Mouse (Mus musculus): ENCODE data around the gene Ccdc106. TPM values are rescaled to one million over a fixed set of nuclear protein-coding genes. Genes with fewer than 3 reads are reported as not detected.
"Not testable (repeated sequence)": the region's sequence is repeated elsewhere in the genome, so short reads cannot be mapped to it uniquely, and the experiment has no call there.

Gene Ccdc106
- polyA plus RNA-seq, 1 experiment from 2014 or later = 40.0 TPM

GRCm38 (mm10) chr7:5017352-5017751, 3.0 kb upstream of the Ccdc106 start:
- H3K9me3 ChIP-seq = no peaks in the 10 kb centered on the region
- H3K27me3 ChIP-seq = no peaks in the 10 kb centered on the region
- H3K4me3 ChIP-seq = no peak overlapping the region
- 92% methylated on average over 16 of the region's 16 CpGs for whole genome bisulfite sequencing
- peaks cover 14% of the 10 kb centered on the region for H3K36me3 ChIP-seq
- no peak overlapping the region for H3K27ac ChIP-seq (replicated peaks)
- H3K4me2 ChIP-seq = no peak overlapping the region
- peaks cover 34% of the 10 kb centered on the region for H3K4me1 ChIP-seq (replicated peaks)
- ATAC-seq (ENCODE audit: low read depth) = no peak
- H3K9ac ChIP-seq = no peak overlapping the region

- no peak for ATAC-seq (ENCODE audit: low read depth)
- H3K4me2 ChIP-seq = no peak overlapping the region
- 97% methylated on average over 21 of the region's 21 CpGs for WGBS
Measured at GRCm38 (mm10) chr7:5017931-5018330, 2.4 kb upstream of the Ccdc106 start.

GRCm38 (mm10) chr7:5019576-5019975, 777 bp upstream of the Ccdc106 start:
- H3K9ac ChIP-seq = peak overlapping the region; percentile 80; the same call in 1 of the 2 replicates
- H3K4me3 ChIP-seq = peak overlapping the region; percentile 60
- 26% methylated on average over 8 of the region's 8 CpGs for whole genome bisulfite sequencing
- peak overlapping the region; percentile 84 for H3K4me2 ChIP-seq
- peaks cover 29% of the 10 kb centered on the region for H3K4me1 ChIP-seq (replicated peaks)
- not testable (repeated sequence) for H3K27me3 ChIP-seq; ATAC-seq (ENCODE audit: low read depth); H3K9me3 ChIP-seq
- peaks cover 29% of the 10 kb centered on the region for H3K36me3 ChIP-seq
- H3K27ac ChIP-seq (replicated peaks) = peak overlapping the region; percentile 93

More at GRCm38 (mm10) chr7:5017931-5018330, 2.4 kb upstream of the Ccdc106 start:
- Histone ChIP-seq H3K9me3 (no peaks in the 10 kb centered on the region), H3K4me3 (no peak overlapping the region), H3K4me1 (replicated peaks) (peaks cover 34% of the 10 kb centered on the region), H3K27ac (replicated peaks) (no peak overlapping the region), H3K27me3 (no peaks in the 10 kb centered on the region), H3K36me3 (peaks cover 14% of the 10 kb centered on the region), H3K9ac (no peak overlapping the region)

GRCm38 (mm10) chr7:5020685-5021084, 332 bp downstream of the Ccdc106 start:
- 0% methylated on average over 15 of the region's 15 CpGs for WGBS

GRCm38 (mm10) chr7:5021197-5021596, 844 bp downstream of the Ccdc106 start:
- Histone ChIP-seq H3K4me3 (peak overlapping the region; percentile 60), H3K4me2 (peak overlapping the region; percentile 84), H3K9me3 (no peaks in the 10 kb centered on the region), H3K27me3 (no peaks in the 10 kb centered on the region), H3K9ac (peak overlapping the region; percentile 80), H3K4me1 (replicated peaks) (peaks cover 24% of the 10 kb centered on the region), H3K36me3 (peaks cover 43% of the 10 kb centered on the region), H3K27ac (replicated peaks) (peak overlapping the region; percentile 93)
- 55% methylated on average over 5 of the region's 5 CpGs for WGBS
- ATAC-seq (ENCODE audit: low read depth) = no peak

More at GRCm38 (mm10) chr7:5020685-5021084, 332 bp downstream of the Ccdc106 start:
- Histone ChIP-seq H3K27ac (replicated peaks) (peak overlapping the region; percentile 93), H3K4me3 (peak overlapping the region; percentile 60), H3K36me3 (peaks cover 39% of the 10 kb centered on the region), H3K27me3 (no peaks in the 10 kb centered on the region), H3K4me2 (peak overlapping the region; percentile 84), H3K4me1 (replicated peaks) (peaks cover 29% of the 10 kb centered on the region), H3K9me3 (no peaks in the 10 kb centered on the region), H3K9ac (peak overlapping the region; percentile 80)
- peak; percentile 38 for ATAC-seq (ENCODE audit: low read depth)

- peaks cover 28% of the 10 kb centered on the region for H3K9me3 ChIP-seq
- no peaks in the 10 kb centered on the region for H3K4me1 ChIP-seq (replicated peaks)
- H3K36me3 ChIP-seq = peaks cover 94% of the 10 kb centered on the region
- 97% methylated on average over 22 of the region's 22 CpGs for WGBS
- no peak overlapping the region for H3K9ac ChIP-seq
- no peak overlapping the region for H3K4me3 ChIP-seq
- no peak for ATAC-seq (ENCODE audit: low read depth)
- no peak overlapping the region for H3K27ac ChIP-seq (replicated peaks)
- H3K4me2 ChIP-seq = no peak overlapping the region
- H3K27me3 ChIP-seq = no peaks in the 10 kb centered on the region
Measured at GRCm38 (mm10) chr7:5029543-5029942, 9.2 kb downstream of the Ccdc106 start.

- Histone ChIP-seq H3K4me3 (no peak overlapping the region), H3K4me1 (replicated peaks) (no peaks in the 10 kb centered on the region), H3K27me3 (no peaks in the 10 kb centered on the region), H3K9ac (no peak overlapping the region), H3K36me3 (peaks cover 94% of the 10 kb centered on the region), H3K4me2 (no peak overlapping the region), H3K9me3 (peaks cover 28% of the 10 kb centered on the region), H3K27ac (replicated peaks) (no peak overlapping the region)
- WGBS = 88% methylated on average over 21 of the region's 21 CpGs
- ATAC-seq (ENCODE audit: low read depth) = no peak
Measured at GRCm38 (mm10) chr7:5029946-5030345, 9.6 kb downstream of the Ccdc106 start.

- no peaks in the 10 kb centered on the region for H3K4me1 ChIP-seq (replicated peaks)
- no peak overlapping the region for H3K4me2 ChIP-seq
- peaks cover 96% of the 10 kb centered on the region for H3K36me3 ChIP-seq
- H3K27ac ChIP-seq (replicated peaks) = no peak overlapping the region
- H3K9ac ChIP-seq = no peak overlapping the region
- H3K4me3 ChIP-seq = no peak overlapping the region
- WGBS = 82% methylated on average over 63 of the region's 63 CpGs
- ATAC-seq (ENCODE audit: low read depth) = no peak
- H3K27me3 ChIP-seq = no peaks in the 10 kb centered on the region
- H3K9me3 ChIP-seq = peaks cover 28% of the 10 kb centered on the region
Measured at GRCm38 (mm10) chr7:5030554-5031275, 10.4 kb downstream of the Ccdc106 start.

- Histone ChIP-seq H3K4me3 (no peak overlapping the region), H3K9ac (no peak overlapping the region), H3K36me3 (peaks cover 97% of the 10 kb centered on the region), H3K9me3 (peaks cover 28% of the 10 kb centered on the region), H3K4me1 (replicated peaks) (no peaks in the 10 kb centered on the region), H3K4me2 (no peak overlapping the region), H3K27me3 (no peaks in the 10 kb centered on the region), H3K27ac (replicated peaks) (no peak overlapping the region)
- 72% methylated on average over 46 of the region's 46 CpGs for WGBS
- ATAC-seq (ENCODE audit: low read depth) = no peak
Measured at GRCm38 (mm10) chr7:5031496-5031895, 11.1 kb downstream of the Ccdc106 start.

- H3K4me3 ChIP-seq = no peak within 1 kb of the TSS
- no peaks in the 10 kb centered on the region for H3K27me3 ChIP-seq
- no peak within 1 kb of the TSS for H3K9ac ChIP-seq
- H3K4me1 ChIP-seq (replicated peaks) = peaks cover 11% of the 10 kb centered on the region
- ATAC-seq (ENCODE audit: low read depth) = no peak
- H3K9me3 ChIP-seq = peaks cover 31% of the 10 kb centered on the region
- H3K27ac ChIP-seq (replicated peaks) = no peak within 1 kb of the TSS
- peaks cover 77% of the 10 kb centered on the region for H3K36me3 ChIP-seq
- no peak within 1 kb of the TSS for H3K4me2 ChIP-seq
- 91% methylated on average over 3 of the region's 3 CpGs for WGBS
Measured at GRCm38 (mm10) chr7:5033818-5034217, 13.5 kb downstream of the Ccdc106 start, which contains the start of gene 4632433K11Rik. Gene 4632433K11Rik, plus strand, starts transcription at chr7:5034118.

GRCm38 (mm10) chr7:5035628-5036027, 15.3 kb downstream of the Ccdc106 start:
- 94% methylated on average over 17 of the region's 17 CpGs for WGBS
- Histone ChIP-seq H3K27ac (replicated peaks) (no peak overlapping the region), H3K27me3 (no peaks in the 10 kb centered on the region), H3K4me2 (no peak overlapping the region), H3K36me3 (peaks cover 59% of the 10 kb centered on the region), H3K4me3 (no peak overlapping the region), H3K9me3 (peaks cover 15% of the 10 kb centered on the region), H3K4me1 (replicated peaks) (peaks cover 22% of the 10 kb centered on the region), H3K9ac (no peak overlapping the region)
- ATAC-seq (ENCODE audit: low read depth) = no peak

- no peak for ATAC-seq (ENCODE audit: low read depth)
- H3K4me2 ChIP-seq = no peak overlapping the region
- WGBS = 95% methylated on average over 9 of the region's 9 CpGs
- no peak overlapping the region for H3K9ac ChIP-seq
- H3K36me3 ChIP-seq = peaks cover 55% of the 10 kb centered on the region
- no peak overlapping the region for H3K4me3 ChIP-seq
- H3K27me3 ChIP-seq = no peaks in the 10 kb centered on the region
- H3K27ac ChIP-seq (replicated peaks) = no peak overlapping the region
- peaks cover 22% of the 10 kb centered on the region for H3K4me1 ChIP-seq (replicated peaks)
- peaks cover 10% of the 10 kb centered on the region for H3K9me3 ChIP-seq
Measured at GRCm38 (mm10) chr7:5036136-5036535, 15.8 kb downstream of the Ccdc106 start.

Measured in neural tube, embryonic 13.5 days (tissue).